Mouse (Mus musculus) olfactory bulb, adult 2 months (tissue): ENCODE results near the gene Src. TPM values are rescaled to one million over a fixed set of nuclear protein-coding genes. Genes with fewer than 3 reads are reported as not detected.

Experiments used
- H3K27ac ChIP-seq: fragments of 200-500 bp; 2 replicates; pipeline ENCODE4 v1.5.1; 2012; ENCODE audit warnings: low read depth, low read length; ENCODE audit not compliant: insufficient read depth
- H3K4me1 ChIP-seq: fragments of 200-500 bp; 2 replicates; pipeline ENCODE4 v1.6.1; 2012; ENCODE audit warnings: low read length; ENCODE audit not compliant: control insufficient read depth, insufficient read depth
- H3K4me3 ChIP-seq: fragments of 200-500 bp; 2 replicates; pipeline ENCODE4 v1.5.1; 2012; ENCODE audit warnings: mild to moderate bottlenecking, low read depth, low read length, moderate library complexity; ENCODE audit not compliant: insufficient read depth
- CTCF ChIP-seq: fragments of 200-500 bp; IDR thresholded peaks from 2 replicates; pipeline ENCODE4 v1.5.1; 2012; ENCODE audit warnings: low read depth, mild to moderate bottlenecking, low read length, moderate library complexity; ENCODE audit not compliant: insufficient read depth
- POLR2A ChIP-seq: fragments of 200-500 bp; IDR thresholded peaks from 2 replicates; pipeline ENCODE4 v1.6.1; 2012; ENCODE audit warnings: mild to moderate bottlenecking, low read depth, low read length, moderate library complexity; ENCODE audit not compliant: insufficient read depth
- WGBS: fragments of 180-500 bp; shearing (Covaris S2); methylation state at CpG from one replicate; pipeline ENCODE4 v1.1.7; 2018; 5-methylcytosine and 5-hydroxymethylcytosine counted together
- polyA plus RNA-seq: library from polyadenylated mRNA; stranded (reverse); fragments of >200 nt; gene quantifications from 2 replicates; pipeline ENCODE4 v1.2.4, GENCODE M21; 2012; ENCODE audit warnings: low replicate concordance; ENCODE audit not compliant: missing spikeins, insufficient read depth, insufficient read length

Gene Src
- polyA plus RNA-seq, 1 experiment: not detected

- Histone ChIP-seq H3K27ac (no peak overlapping the region; the same call in 1 of the 2 replicates), H3K4me1 (peaks cover 88% of the 10 kb centered on the region), H3K4me3 (no peak overlapping the region)
- WGBS: 83% methylated on average over 7 of the region's 7 CpGs
- TF ChIP-seq POLR2A (no peak), CTCF (no peak)
Observed at GRCm38 (mm10) chr2:157429735-157430134, 11.5 kb downstream of the Src start.

GRCm38 (mm10) chr2:157430667-157431429 lies 12.6 kb downstream of the Src start:
- no peak for TF ChIP-seq POLR2A
- TF ChIP-seq CTCF: no peak
- Histone ChIP-seq H3K4me1 (peaks cover 86% of the 10 kb centered on the region), H3K4me3 (no peak overlapping the region), H3K27ac (no peak overlapping the region)
- WGBS: 61% methylated on average over 4 of the region's 4 CpGs

GRCm38 (mm10) chr2:157431912-157432311 lies 13.7 kb downstream of the Src start:
- 70% methylated on average over 5 of the region's 5 CpGs for WGBS
- H3K4me1 ChIP-seq: peaks cover 82% of the 10 kb centered on the region
- H3K27ac ChIP-seq: peak overlapping the region; percentile 16; the same call in 1 of the 2 replicates
- no peak overlapping the region for H3K4me3 ChIP-seq
- TF ChIP-seq CTCF: no peak
- TF ChIP-seq POLR2A: no peak

GRCm38 (mm10) chr2:157432476-157432875 lies 14.2 kb downstream of the Src start:
- peaks cover 81% of the 10 kb centered on the region for H3K4me1 ChIP-seq
- WGBS: 49% methylated on average over 9 of the region's 9 CpGs

GRCm38 (mm10) chr2:157434041-157434440 lies 15.8 kb downstream of the Src start:
- Histone ChIP-seq H3K4me1 (peaks cover 72% of the 10 kb centered on the region), H3K27ac (peak overlapping the region; percentile 40), H3K4me3 (no peak overlapping the region)
- 42% methylated on average over 9 of the region's 9 CpGs for WGBS
- no peak for TF ChIP-seq POLR2A
- TF ChIP-seq CTCF: no peak

More at GRCm38 (mm10) chr2:157432476-157432875, 14.2 kb downstream of the Src start:
- Histone ChIP-seq H3K4me3 (no peak overlapping the region), H3K27ac (0 out of 2 replicates have a peak overlapping the region, but pooled peaks have one; percentile 16)
- no peak for TF ChIP-seq POLR2A
- no peak for TF ChIP-seq CTCF

- H3K27ac ChIP-seq: no peak overlapping the region
- TF ChIP-seq CTCF (no peak), POLR2A (no peak)
- 18% methylated on average over 6 of the region's 6 CpGs for WGBS
- no peak overlapping the region for H3K4me3 ChIP-seq
- peaks cover 68% of the 10 kb centered on the region for H3K4me1 ChIP-seq
Observed at GRCm38 (mm10) chr2:157434497-157434896, 16.3 kb downstream of the Src start.

GRCm38 (mm10) chr2:157436496-157436895 lies 18.3 kb downstream of the Src start:
- H3K27ac ChIP-seq: no peak overlapping the region
- 63% methylated on average over 11 of the region's 11 CpGs for WGBS
- H3K4me3 ChIP-seq: no peak overlapping the region
- no peak for TF ChIP-seq POLR2A
- no peak for TF ChIP-seq CTCF
- peaks cover 48% of the 10 kb centered on the region for H3K4me1 ChIP-seq

GRCm38 (mm10) chr2:157437123-157437522 lies 18.9 kb downstream of the Src start:
- H3K27ac ChIP-seq: no peak overlapping the region
- WGBS: 92% methylated on average over 3 of the region's 3 CpGs
- TF ChIP-seq CTCF: no peak
- no peak for TF ChIP-seq POLR2A
- no peak overlapping the region for H3K4me3 ChIP-seq
- peaks cover 41% of the 10 kb centered on the region for H3K4me1 ChIP-seq

GRCm38 (mm10) chr2:157441363-157441762 lies 23.1 kb downstream of the Src start:
- Histone ChIP-seq H3K27ac (no peak overlapping the region), H3K4me3 (no peak overlapping the region), H3K4me1 (peaks cover 6% of the 10 kb centered on the region)
- no peak for TF ChIP-seq POLR2A
- TF ChIP-seq CTCF: no peak
- WGBS: 97% methylated on average over 1 of the region's 1 CpGs
